Mouse (Mus musculus) cerebellum, postnatal 10 days (tissue): Measurements from ENCODE around the gene Gabpb2.
A peak's percentile ranks its signal among the peaks of the same experiment; 100 is the strongest.

Source experiments
- DNase-seq, 2 experiments: peaks; one replicate each; pipeline ENCODE4 v3.0.0; 2021; ENCODE audit warnings: mixed read lengths in 2 of 2

The Gabpb2 gene

GRCm38 (mm10) chr3:95194721-95195135 is 23.0 kb downstream of the Gabpb2 start:
- DNase-seq = peak; percentile 48 to 57

DNA sequence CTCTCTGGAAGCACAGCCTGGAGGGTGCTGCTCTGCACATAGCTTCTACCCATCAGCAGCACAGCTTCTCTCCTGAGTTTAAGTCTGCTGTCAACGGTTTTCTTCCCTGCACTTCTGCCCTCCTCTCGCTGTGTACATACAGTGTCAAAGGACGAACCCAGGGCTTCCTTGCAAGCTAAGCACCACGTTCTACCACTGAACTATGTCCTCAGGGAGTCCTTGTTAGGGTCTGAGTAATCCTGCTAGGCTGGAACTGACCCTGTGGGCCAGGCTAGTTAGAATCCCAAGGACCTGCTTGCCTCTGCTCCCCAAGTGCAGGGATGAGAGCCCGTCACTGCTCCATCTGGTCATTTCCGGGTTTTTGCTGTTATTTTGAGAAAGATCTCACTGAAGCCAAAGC is 30.8 kb downstream of the Gabpb2 start:
- DNase-seq = no peak

- DNase-seq = no peak
Measured at GRCm38 (mm10) chr3:95186100-95186499, 31.6 kb downstream of the Gabpb2 start.

DNA sequence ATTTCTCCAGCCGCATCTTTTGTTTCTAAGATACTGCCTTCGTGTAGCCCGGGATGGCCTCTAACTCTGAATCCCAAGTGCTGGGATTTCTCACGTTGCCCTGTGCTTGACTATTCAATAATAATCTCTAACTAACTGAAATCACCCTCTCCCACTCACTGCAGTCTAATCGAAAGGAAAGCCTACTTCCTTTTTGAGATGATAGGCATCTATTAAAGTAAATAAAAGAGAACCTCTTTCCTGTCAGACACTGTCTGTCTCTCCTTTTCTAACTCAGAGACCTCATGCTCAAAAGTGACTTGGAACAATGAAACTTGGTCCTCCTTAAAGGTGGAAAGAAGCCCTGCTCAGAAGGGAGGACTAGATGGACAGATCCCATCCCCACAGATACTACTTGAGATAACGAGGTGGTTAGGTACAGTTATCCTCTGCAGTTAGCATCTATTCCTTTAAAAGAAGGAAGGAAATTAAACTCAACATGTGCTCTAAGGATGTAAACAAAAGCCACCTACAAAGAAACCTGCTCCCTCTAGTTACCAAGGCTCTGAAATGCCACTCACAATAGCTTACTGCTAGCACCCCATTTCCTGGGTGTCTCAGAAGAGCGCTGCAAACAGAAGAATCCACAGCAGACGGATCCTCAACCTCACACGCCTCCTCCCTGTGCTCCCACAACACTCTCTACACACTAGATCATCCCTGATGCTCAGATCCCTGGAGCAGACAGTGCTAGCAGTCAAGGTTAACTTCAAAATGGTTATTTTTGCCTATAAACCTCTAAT is 32.7 kb downstream of the Gabpb2 start:
- DNase-seq = no peak

DNA sequence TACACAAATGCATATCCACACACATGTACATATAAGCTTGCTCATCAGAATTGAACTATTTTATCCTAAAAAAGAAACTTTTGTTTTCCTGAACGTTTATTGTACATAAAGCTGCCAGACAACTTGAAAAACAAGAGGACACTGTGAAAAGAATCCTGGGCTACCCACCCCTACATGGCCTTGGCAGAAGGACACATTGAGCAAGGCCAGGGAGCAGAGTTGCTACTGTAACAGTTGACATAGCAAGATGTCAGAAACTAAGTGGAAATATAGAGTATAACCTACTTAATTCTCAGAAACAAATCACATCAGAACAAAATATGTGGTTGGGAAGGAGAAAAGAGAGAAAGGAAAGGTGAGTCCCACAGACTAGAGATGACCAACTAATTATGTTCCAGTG is 35.9 kb downstream of the Gabpb2 start:
- no peak for DNase-seq

- DNase-seq = no peak
Measured at GRCm38 (mm10) chr3:95179890-95180289, 37.8 kb downstream of the Gabpb2 start.

DNA sequence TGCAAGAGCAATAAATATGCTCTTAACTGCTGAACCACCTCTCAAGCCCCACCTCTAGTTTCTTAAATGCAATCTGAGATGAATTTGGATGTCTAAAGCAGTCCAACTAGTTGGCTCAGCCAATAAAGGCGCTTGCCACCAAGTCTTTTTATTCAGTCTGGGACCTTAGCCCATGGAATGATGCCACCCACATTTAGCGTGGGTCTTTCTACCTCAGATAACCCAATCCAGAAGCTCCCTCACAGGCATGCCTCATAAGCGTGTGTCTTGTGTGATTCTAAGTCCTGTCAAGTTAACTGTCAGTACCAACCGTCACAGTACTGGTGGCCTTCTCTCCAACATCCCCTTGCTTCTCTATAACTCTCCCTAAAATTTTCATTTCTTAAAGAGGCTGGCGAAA is 38.8 kb downstream of the Gabpb2 start:
- DNase-seq = no peak

DNA sequence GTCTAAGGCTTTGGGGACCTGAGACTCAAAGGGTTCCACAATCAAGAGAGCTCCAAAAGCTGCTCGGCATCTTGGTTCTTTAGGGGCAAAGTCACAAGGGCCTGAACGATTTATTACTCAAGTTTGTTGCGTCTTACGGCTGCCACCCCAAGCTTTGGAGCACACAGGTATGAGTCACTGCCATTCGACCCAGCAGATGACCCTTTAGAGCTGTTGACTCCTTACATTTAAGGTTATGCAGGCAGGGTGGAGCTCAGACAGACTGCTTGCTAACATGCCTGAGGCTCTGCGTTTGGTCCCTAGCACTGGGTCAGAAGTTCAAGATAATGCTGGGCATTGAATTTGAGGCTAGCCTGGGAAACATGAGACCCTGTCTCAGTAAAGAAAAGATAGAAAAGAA is 40.1 kb downstream of the Gabpb2 start:
- no peak for DNase-seq

DNA sequence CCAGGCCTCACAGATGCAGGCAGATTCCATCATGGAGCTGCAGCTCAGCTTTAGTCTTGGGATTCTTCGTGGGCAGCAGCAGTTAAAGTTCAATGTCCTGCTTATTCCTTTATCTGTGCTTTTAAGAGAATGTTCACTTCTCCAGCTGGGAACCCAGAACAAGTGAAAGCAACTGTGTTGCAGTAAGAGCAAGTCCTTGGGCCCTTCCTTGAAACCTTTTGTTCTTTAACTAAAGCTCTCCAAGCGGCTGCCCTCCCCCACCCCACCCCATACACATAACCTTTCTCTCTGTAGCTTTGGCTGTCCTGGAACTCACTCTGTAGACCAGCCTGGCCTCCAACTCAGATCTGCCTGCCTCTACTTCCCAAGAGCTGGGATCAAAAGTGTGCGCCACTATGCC is 41.2 kb downstream of the Gabpb2 start:
- no peak for DNase-seq

DNA sequence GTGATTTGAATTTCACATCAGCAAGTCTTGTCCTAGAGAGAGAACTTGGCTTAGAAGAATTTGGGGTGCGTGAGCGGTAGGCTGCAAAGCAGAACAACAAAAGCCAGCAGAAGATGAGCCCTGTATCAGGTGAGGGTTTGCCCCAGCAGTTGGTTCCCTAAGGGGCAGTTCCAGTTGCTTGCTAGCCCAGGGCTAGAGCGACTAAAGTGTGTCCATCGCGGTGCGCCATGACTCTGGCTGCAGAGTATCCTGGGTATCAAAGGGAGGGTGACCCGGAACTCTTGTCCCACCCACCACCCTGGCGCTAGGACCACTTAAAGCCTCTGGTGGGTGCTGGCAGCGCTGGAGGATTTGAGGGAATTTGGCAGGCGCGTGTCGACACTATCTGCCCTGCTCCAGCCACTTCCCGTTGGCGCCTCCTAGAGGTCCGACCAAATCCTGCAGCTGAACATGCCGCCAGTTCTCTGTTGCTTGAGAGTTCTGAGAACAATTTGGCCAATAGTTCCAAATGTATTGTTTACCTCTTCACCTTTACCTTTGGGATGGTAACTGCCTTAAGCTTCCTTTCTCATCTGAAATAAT is 43.6 kb downstream of the Gabpb2 start:
- peak; percentile 96 to 98 for DNase-seq

- peak; percentile 60 to 64 for DNase-seq
Measured at GRCm38 (mm10) chr3:95173256-95173949, 44.3 kb downstream of the Gabpb2 start.

- peak in 1 of 2 experiments; percentile 22 for DNase-seq
Measured at GRCm38 (mm10) chr3:95172526-95173255, 45.0 kb downstream of the Gabpb2 start.

- no peak for DNase-seq
Measured at GRCm38 (mm10) chr3:95171105-95171504, 46.6 kb downstream of the Gabpb2 start.

DNA sequence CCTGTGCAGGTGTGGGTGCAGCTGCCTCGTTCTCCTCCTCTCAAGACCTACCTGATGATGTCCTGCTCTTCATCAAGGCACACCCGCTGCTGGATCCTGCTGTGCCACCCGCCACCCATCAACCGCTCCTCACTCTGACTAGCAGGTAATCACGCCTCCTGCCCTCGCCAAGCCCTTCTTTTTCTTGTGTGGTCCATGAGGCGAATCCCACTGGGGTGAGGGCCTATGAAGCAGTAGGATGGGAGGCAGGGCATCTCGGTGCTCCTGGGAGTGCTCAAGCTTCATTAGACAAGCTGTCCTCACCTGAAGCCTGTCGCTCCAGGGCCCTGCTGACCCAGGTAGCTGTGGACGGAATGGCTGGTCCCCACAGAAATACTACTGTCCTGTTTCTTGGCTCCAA is 47.7 kb downstream of the Gabpb2 start:
- DNase-seq = no peak

DNA sequence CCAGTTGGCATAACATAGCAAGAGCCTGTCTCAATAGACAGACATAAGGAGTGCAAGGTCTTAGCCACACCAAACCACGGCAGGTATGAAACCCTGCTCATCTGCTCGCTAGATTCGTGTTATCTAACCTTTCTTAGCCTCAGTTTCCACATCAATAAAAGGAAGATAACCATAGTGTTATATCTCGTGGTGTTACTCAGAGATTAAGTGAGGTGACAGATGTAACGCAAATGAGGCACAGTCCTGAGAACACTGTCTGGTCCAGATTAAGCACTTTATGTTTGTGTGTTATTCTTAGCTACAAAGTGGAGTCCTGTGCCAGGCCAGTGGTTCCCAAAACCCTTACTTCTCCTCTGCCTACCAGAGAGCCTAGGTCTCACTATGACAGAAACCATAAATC is 52.9 kb downstream of the Gabpb2 start:
- DNase-seq = no peak

- no peak for DNase-seq
Measured at GRCm38 (mm10) chr3:95164256-95164550, 53.5 kb downstream of the Gabpb2 start.

DNA sequence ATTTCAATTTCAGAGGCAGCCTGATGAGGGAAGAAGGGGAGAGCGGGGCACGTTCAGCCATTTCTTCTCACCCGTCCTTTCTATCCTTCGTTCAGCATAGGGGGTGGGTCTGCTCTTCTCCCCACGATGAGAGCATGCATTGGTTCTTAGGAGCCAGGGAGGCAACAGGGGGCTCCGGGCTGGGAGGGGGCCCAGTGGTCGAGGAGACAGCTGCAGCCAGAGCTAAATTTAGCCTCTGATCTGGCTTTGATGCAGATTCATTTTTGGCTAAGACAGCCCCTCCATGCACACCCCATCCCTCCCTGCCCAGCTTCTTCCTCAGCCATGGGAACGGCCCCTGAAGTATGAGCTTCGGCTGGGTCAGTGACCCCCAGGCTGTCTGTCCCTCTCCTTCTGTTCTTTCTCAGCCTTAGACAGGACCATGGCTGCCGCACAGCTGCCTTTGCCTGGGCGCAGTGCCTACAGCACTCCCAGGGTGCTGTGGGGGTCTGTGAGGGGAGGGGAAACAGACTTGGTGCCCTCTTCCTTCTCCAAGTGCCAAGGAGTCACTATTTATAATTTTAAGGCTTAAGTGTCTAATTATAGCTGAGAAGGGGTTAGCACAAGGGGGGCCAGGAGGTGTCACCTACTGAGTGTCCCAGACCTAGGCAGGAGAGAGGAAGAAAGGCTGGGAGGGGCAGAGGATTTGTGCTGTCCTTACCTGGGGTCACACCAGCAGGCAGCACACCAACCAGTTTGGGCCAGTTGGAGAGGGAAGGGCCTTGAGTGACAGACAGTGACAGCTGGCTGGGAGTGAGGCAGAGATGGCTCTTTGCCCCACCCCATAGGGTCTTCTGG is 54.1 kb downstream of the Gabpb2 start:
- DNase-seq = peak; percentile 80 to 85

DNA sequence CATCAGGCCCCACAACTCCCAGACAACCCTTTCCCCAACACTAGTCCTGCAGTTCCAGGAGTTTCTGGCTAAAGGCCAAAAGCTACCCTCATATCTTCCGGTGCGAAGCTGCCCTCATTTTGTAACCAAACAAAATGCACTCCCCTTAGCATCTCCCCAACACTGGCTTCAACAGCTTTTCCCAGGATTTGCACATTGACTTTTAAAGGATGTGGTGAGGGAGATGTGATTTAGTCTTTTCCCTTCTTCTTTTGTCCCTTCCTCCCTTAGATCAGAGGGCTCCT is 55.4 kb downstream of the Gabpb2 start:
- DNase-seq = peak in 1 of 2 experiments; percentile 54

GRCm38 (mm10) chr3:95161618-95162344 is 55.9 kb downstream of the Gabpb2 start:
- DNase-seq = peak in 1 of 2 experiments; percentile 49

GRCm38 (mm10) chr3:95161041-95161551 is 56.6 kb downstream of the Gabpb2 start:
- peak; percentile 76 to 78 for DNase-seq
